Mouse (Mus musculus) MN1 (cell line): ENCODE measurements around the gene Uap1.
A peak's percentile ranks its signal among the peaks of the same experiment; 100 is the strongest.

Experiments
- DNase-seq: peaks from one replicate; pipeline ENCODE4 v3.0.0-alpha.2; 2016; ENCODE audit warnings: low spot score

Uap1 gene

GRCm38 (mm10) chr1:170174814-170175332 is at the start of gene Uap1:
Gene Uap1 (minus strand): TSS chr1:170174957.
- peak; percentile 97 for DNase-seq

- DNase-seq: no peak
Observed at GRCm38 (mm10) chr1:170223276-170223675, 48.5 kb upstream of the Uap1 start.

GRCm38 (mm10) chr1:170220351-170220750 is 45.6 kb upstream of the Uap1 start:
- DNase-seq: no peak

GRCm38 (mm10) chr1:170218091-170218884 is 43.5 kb upstream of the Uap1 start:
- DNase-seq: peak; percentile 37

GRCm38 (mm10) chr1:170215590-170215989 is 40.8 kb upstream of the Uap1 start:
- DNase-seq: no peak

- peak; percentile 87 for DNase-seq
Observed at GRCm38 (mm10) chr1:170214757-170215522, 40.2 kb upstream of the Uap1 start, which contains the start of gene Uhmk1. Gene Uhmk1 (minus strand): TSS chr1:170215397.

- DNase-seq: peak; percentile 23
Observed at GRCm38 (mm10) chr1:170214383-170214756, 39.6 kb upstream of the Uap1 start.

GRCm38 (mm10) chr1:170213181-170213879 is 38.6 kb upstream of the Uap1 start:
- DNase-seq: no peak

GRCm38 (mm10) chr1:170206395-170206794 is 31.6 kb upstream of the Uap1 start:
- no peak for DNase-seq

- peak; percentile 67 for DNase-seq
Observed at GRCm38 (mm10) chr1:170200379-170200778, 25.6 kb upstream of the Uap1 start.

GRCm38 (mm10) chr1:170196211-170196610 is 21.5 kb upstream of the Uap1 start:
- DNase-seq: no peak

- no peak for DNase-seq
Observed at GRCm38 (mm10) chr1:170191925-170192324, 17.2 kb upstream of the Uap1 start.

- DNase-seq: no peak
Observed at GRCm38 (mm10) chr1:170190225-170190624, 15.5 kb upstream of the Uap1 start.

- peak; percentile 61 for DNase-seq
Observed at GRCm38 (mm10) chr1:170188601-170189000, 13.8 kb upstream of the Uap1 start.

GRCm38 (mm10) chr1:170186531-170186930 is 11.8 kb upstream of the Uap1 start:
- no peak for DNase-seq

- no peak for DNase-seq
Observed at GRCm38 (mm10) chr1:170185137-170185536, 10.4 kb upstream of the Uap1 start.

- DNase-seq: no peak
Observed at GRCm38 (mm10) chr1:170182706-170183105, 7.9 kb upstream of the Uap1 start.

GRCm38 (mm10) chr1:170176661-170177239 is 2.0 kb upstream of the Uap1 start:
- no peak for DNase-seq

GRCm38 (mm10) chr1:170175848-170176247 is 1.1 kb upstream of the Uap1 start:
- no peak for DNase-seq

- peak; percentile 52 for DNase-seq
Observed at GRCm38 (mm10) chr1:170173991-170174813, 555 bp downstream of the Uap1 start.

GRCm38 (mm10) chr1:170167781-170168180 is 7.0 kb downstream of the Uap1 start:
- DNase-seq: no peak
